Mouse (Mus musculus): ENCODE results near the gene Ccl1. TPM values are rescaled to one million over a fixed set of nuclear protein-coding genes. Genes with fewer than 3 reads are reported as not detected.

Gene Ccl1
- not detected in 2 replicates for polyA plus RNA-seq (2015; fragmentation: Nextera tagmentation; extraction: Ambion mirVana)

DNA sequence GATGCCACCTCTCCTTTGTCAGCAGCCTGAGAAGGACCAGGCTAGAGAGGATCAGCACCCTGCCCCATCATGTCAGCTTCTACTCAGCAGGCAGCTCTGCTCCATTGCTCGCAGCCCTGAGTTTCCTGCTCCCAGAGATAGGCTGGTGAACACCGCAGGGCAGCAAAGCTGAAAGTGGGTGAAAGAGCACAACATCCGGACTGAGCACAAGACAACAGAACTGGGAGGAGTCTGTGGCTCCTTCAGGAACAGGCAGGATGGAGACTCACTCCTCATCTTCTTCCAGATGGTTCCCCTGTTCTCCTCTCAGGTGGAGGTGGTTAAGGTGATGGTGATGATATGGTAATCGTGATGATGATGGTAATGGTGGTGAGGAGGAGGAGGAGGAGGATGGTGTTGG is at the start of gene Ccl1:
TSS of gene Ccl1 (minus strand) at position 101 of the 400 bp plus-strand sequence.
- TF ChIP-seq CTCF (IDR thresholded peaks at IDR 0.05) (no peak), EP300 (IDR thresholded peaks at IDR 0.05) (no peak)
- no peaks in the 10 kb centered on the region for H3K4me1 ChIP-seq (ENCODE audit: insufficient read depth, low read depth, low read length)
- no peak within 1 kb of the TSS for H3K9ac ChIP-seq (replicated peaks; ENCODE audit: low read depth)
- ATAC-seq, result no peak
- 59% methylated on average over 4 of the region's 4 CpGs for WGBS
- no peak within 1 kb of the TSS for H3K27ac ChIP-seq (ENCODE audit: low read length)
- H3K4me2 ChIP-seq (replicated peaks; ENCODE audit: low read depth, low read length), result no peak within 1 kb of the TSS
- H3K9me3 ChIP-seq (ENCODE audit: low read length), result no peaks in the 10 kb centered on the region
- no peak for DNase-seq (ENCODE audit: low spot score)
- H3K27me3 ChIP-seq (replicated peaks; ENCODE audit: insufficient read depth, low read length), result no peaks in the 10 kb centered on the region
- H3K36me3 ChIP-seq (ENCODE audit: insufficient read depth, low read length), result no peaks in the 10 kb centered on the region
- no peak within 1 kb of the TSS for H3K4me3 ChIP-seq (ENCODE audit: low read depth, low read length)

DNA sequence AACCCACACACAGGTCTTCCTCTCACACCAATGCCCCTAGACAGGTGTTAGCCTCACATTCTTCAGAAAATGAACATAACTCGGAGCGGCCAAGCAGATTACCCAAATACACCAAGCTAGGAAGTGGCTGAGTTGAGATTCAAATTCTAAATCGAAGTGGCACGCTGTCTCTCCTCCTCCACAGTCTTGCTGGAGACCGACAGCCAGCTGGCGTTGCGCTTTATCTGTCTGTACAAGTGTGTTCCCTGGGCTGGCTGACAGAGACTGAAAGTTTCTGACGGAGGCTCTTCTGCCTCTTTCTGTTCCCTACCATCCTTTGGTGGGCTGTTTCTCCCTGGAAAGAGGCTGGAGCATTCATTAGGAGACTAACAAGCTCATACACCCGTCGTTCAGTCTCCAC is 45.5 kb upstream of the Ccl1 start:
- ATAC-seq, result no peak
- 81% methylated on average over 10 of the region's 10 CpGs for WGBS
- TF ChIP-seq EP300 (IDR thresholded peaks at IDR 0.05) (no peak), CTCF (IDR thresholded peaks at IDR 0.05) (no peak)

DNA sequence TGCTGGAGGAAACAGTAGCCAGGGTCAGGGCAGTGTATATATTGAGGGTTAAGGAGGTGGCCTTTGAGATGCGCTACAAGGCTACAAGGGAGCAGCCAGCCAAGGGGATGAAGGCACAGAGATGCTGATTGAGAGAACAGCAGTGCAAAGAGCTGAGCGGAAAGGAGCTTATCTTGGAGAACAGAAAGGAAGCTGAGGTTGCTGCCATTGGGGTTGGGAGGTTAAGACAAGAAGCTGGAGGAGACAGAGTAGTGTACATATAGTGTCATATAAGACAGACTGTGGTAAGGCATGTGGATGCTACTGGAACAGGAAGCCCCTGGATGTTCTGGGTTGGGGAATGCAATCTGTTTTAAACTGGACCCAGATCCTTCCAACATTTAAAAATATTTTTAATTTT is 35.4 kb upstream of the Ccl1 start:
- 27% methylated on average over 2 of the region's 2 CpGs for WGBS
- H3K9ac ChIP-seq (replicated peaks; ENCODE audit: low read depth), result no peak overlapping the region
- no peak for ATAC-seq
- H3K4me3 ChIP-seq (ENCODE audit: low read depth, low read length), result no peak overlapping the region
- DNase-seq (ENCODE audit: low spot score), result no peak
- no peak overlapping the region for H3K4me2 ChIP-seq (replicated peaks; ENCODE audit: low read depth, low read length)
- TF ChIP-seq EP300 (IDR thresholded peaks at IDR 0.05), result no peak
- TF ChIP-seq CTCF (IDR thresholded peaks at IDR 0.05), result no peak
- H3K27me3 ChIP-seq (replicated peaks; ENCODE audit: insufficient read depth, low read length), result no peaks in the 10 kb centered on the region
- no peaks in the 10 kb centered on the region for H3K4me1 ChIP-seq (ENCODE audit: insufficient read depth, low read depth, low read length)
- H3K27ac ChIP-seq (ENCODE audit: low read length), result no peak overlapping the region
- no peaks in the 10 kb centered on the region for H3K36me3 ChIP-seq (ENCODE audit: insufficient read depth, low read length)
- no peaks in the 10 kb centered on the region for H3K9me3 ChIP-seq (ENCODE audit: low read length)

More for the DNA sequence above, 45.5 kb upstream of the Ccl1 start:
- Histone ChIP-seq H3K9ac (replicated peaks; ENCODE audit: low read depth) (no peak overlapping the region), H3K4me3 (ENCODE audit: low read depth, low read length) (no peak overlapping the region), H3K36me3 (ENCODE audit: insufficient read depth, low read length) (no peaks in the 10 kb centered on the region), H3K4me2 (replicated peaks; ENCODE audit: low read depth, low read length) (no peak overlapping the region), H3K4me1 (ENCODE audit: insufficient read depth, low read depth, low read length) (no peaks in the 10 kb centered on the region), H3K27ac (ENCODE audit: low read length) (no peak overlapping the region), H3K27me3 (replicated peaks; ENCODE audit: insufficient read depth, low read length) (no peaks in the 10 kb centered on the region), H3K9me3 (ENCODE audit: low read length) (no peaks in the 10 kb centered on the region)
- DNase-seq (ENCODE audit: low spot score), result no peak

GRCm38 (mm10) chr11:82340416-82340815 is 34.9 kb upstream of the Ccl1 start:
- DNase-seq (ENCODE audit: low spot score) (no peak), ATAC-seq (no peak)
- no peaks in the 10 kb centered on the region for H3K27me3 ChIP-seq (replicated peaks; ENCODE audit: insufficient read depth, low read length)
- H3K4me2 ChIP-seq (replicated peaks; ENCODE audit: low read depth, low read length), result no peak overlapping the region
- no peaks in the 10 kb centered on the region for H3K4me1 ChIP-seq (ENCODE audit: insufficient read depth, low read depth, low read length)
- no peaks in the 10 kb centered on the region for H3K36me3 ChIP-seq (ENCODE audit: insufficient read depth, low read length)
- H3K9me3 ChIP-seq (ENCODE audit: low read length), result no peaks in the 10 kb centered on the region
- WGBS, result 30% methylated on average over 6 of the region's 6 CpGs
- H3K27ac ChIP-seq (ENCODE audit: low read length), result no peak overlapping the region
- H3K9ac ChIP-seq (replicated peaks; ENCODE audit: low read depth), result no peak overlapping the region
- TF ChIP-seq CTCF (IDR thresholded peaks at IDR 0.05) (no peak), EP300 (IDR thresholded peaks at IDR 0.05) (no peak)
- no peak overlapping the region for H3K4me3 ChIP-seq (ENCODE audit: low read depth, low read length)

- Histone ChIP-seq H3K4me3 (ENCODE audit: low read depth, low read length) (no peak overlapping the region), H3K9me3 (ENCODE audit: low read length) (no peaks in the 10 kb centered on the region), H3K36me3 (ENCODE audit: insufficient read depth, low read length) (no peaks in the 10 kb centered on the region), H3K4me1 (ENCODE audit: insufficient read depth, low read depth, low read length) (no peaks in the 10 kb centered on the region), H3K4me2 (replicated peaks; ENCODE audit: low read depth, low read length) (no peak overlapping the region), H3K27ac (ENCODE audit: low read length) (no peak overlapping the region), H3K27me3 (replicated peaks; ENCODE audit: insufficient read depth, low read length) (no peaks in the 10 kb centered on the region), H3K9ac (replicated peaks; ENCODE audit: low read depth) (no peak overlapping the region)
- ATAC-seq (no peak), DNase-seq (ENCODE audit: low spot score) (no peak)
- TF ChIP-seq CTCF (IDR thresholded peaks at IDR 0.05) (no peak), EP300 (IDR thresholded peaks at IDR 0.05) (no peak)
- 21% methylated on average over 7 of the region's 7 CpGs for WGBS
Observed at GRCm38 (mm10) chr11:82339921-82340401, 34.5 kb upstream of the Ccl1 start.

GRCm38 (mm10) chr11:82313153-82313552 is 7.7 kb upstream of the Ccl1 start:
- TF ChIP-seq EP300 (IDR thresholded peaks at IDR 0.05), result no peak
- no peak for TF ChIP-seq CTCF (IDR thresholded peaks at IDR 0.05)
- WGBS, result 27% methylated on average over 7 of the region's 7 CpGs
- no peak for DNase-seq (ENCODE audit: low spot score)
- no peaks in the 10 kb centered on the region for H3K4me1 ChIP-seq (ENCODE audit: insufficient read depth, low read depth, low read length)
- no peaks in the 10 kb centered on the region for H3K9me3 ChIP-seq (ENCODE audit: low read length)
- no peak overlapping the region for H3K27ac ChIP-seq (ENCODE audit: low read length)
- no peaks in the 10 kb centered on the region for H3K36me3 ChIP-seq (ENCODE audit: insufficient read depth, low read length)
- H3K4me2 ChIP-seq (replicated peaks; ENCODE audit: low read depth, low read length), result no peak overlapping the region
- no peak for ATAC-seq
- H3K9ac ChIP-seq (replicated peaks; ENCODE audit: low read depth), result no peak overlapping the region
- no peaks in the 10 kb centered on the region for H3K27me3 ChIP-seq (replicated peaks; ENCODE audit: insufficient read depth, low read length)
- no peak overlapping the region for H3K4me3 ChIP-seq (ENCODE audit: low read depth, low read length)
